In genomic region chr15:95836077-95836476, GRCm38 (mm10) we compare ENCODE assay signal across 13 mouse cellular contexts. TPM values are rescaled to one million over a fixed set of nuclear protein-coding genes. Genes with fewer than 3 reads are reported as not detected.
DNase-seq lines count a peak whose midpoint lies in the region; ATAC-seq and TF ChIP-seq lines count a peak whose summit lies in the region.
"Had no signal": no experiment of that assay in that cellular context is flagged by ENCODE, and none has a peak within 500 bp of the region (broad histone marks: within the 10 kb centered on the region; RNA-seq: fewer than 3 reads in every experiment).

No protein-coding gene starts in this region.

- DNase-seq in gastrocnemius, adult 18-20 months (ENCODE audit: low spot score): peak; percentile 61
- DNase-seq in gastrocnemius, adult 8-10 months (ENCODE audit: low spot score in 2 of 2): no peak
- peak; percentile 40 for DNase-seq in lung, embryonic 14.5 days
- DNase-seq in lung, postnatal 0 days (ENCODE audit: low spot score): no peak
- DNase-seq in embryo, embryonic 9.5 days (ENCODE audit: extremely low spot score): no peak
- DNase-seq: cerebellum, adult 2 months; kidney, adult 18-20 months; liver; lung, postnatal 36 days had no signal

- no peaks in the 10 kb centered on the region for H3K9me3 ChIP-seq in lung, embryonic 14.5 days (ENCODE audit: low read depth, low read length)
- no peaks in the 10 kb centered on the region for H3K9me3 ChIP-seq in lung, postnatal 0 days (ENCODE audit: low read length)
- no peaks in the 10 kb centered on the region for H3K9me3 ChIP-seq in heart, embryonic 14.5 days (ENCODE audit: control insufficient read depth, low read length)
- no peaks in the 10 kb centered on the region for H3K9me3 ChIP-seq in stomach, embryonic 15.5 days
- H3K9me3 ChIP-seq: forebrain, embryonic 12.5 days had no signal

- no peaks in the 10 kb centered on the region for H3K27me3 ChIP-seq in lung, embryonic 14.5 days (ENCODE audit: insufficient read depth, low read length)
- H3K27me3 ChIP-seq in lung, postnatal 0 days (replicated peaks; ENCODE audit: insufficient read depth, low read length): no peaks in the 10 kb centered on the region
- H3K27me3 ChIP-seq in heart, embryonic 14.5 days (ENCODE audit: control insufficient read depth, insufficient read depth, low read length): no peaks in the 10 kb centered on the region
- H3K27me3 ChIP-seq in stomach, embryonic 15.5 days (replicated peaks): no peaks in the 10 kb centered on the region
- H3K27me3 ChIP-seq: forebrain, embryonic 12.5 days had no signal

- WGBS in lung, embryonic 14.5 days: 58% methylated on average over 4 of the region's 4 CpGs
- 50% methylated on average over 4 of the region's 4 CpGs for WGBS in lung, postnatal 0 days
- WGBS in heart, embryonic 14.5 days: 30% methylated on average over 4 of the region's 4 CpGs
- WGBS in stomach, embryonic 15.5 days: 36% methylated on average over 4 of the region's 4 CpGs

- no peak overlapping the region for H3K4me2 ChIP-seq in lung, embryonic 14.5 days
- no peak overlapping the region for H3K4me2 ChIP-seq in lung, postnatal 0 days (replicated peaks; ENCODE audit: low read depth, low read length)
- no peak overlapping the region for H3K4me2 ChIP-seq in heart, embryonic 14.5 days (ENCODE audit: low read length)
- no peak overlapping the region for H3K4me2 ChIP-seq in stomach, embryonic 15.5 days
- H3K4me2 ChIP-seq: forebrain, embryonic 12.5 days had no signal

- ATAC-seq in lung, embryonic 14.5 days (ENCODE audit: insufficient read depth): no peak
- ATAC-seq in lung, postnatal 0 days: no peak
- no peak for ATAC-seq in heart, embryonic 14.5 days (ENCODE audit: insufficient number of reproducible peaks, insufficient read depth, low FRiP score, low read depth)
- ATAC-seq in stomach, embryonic 15.5 days (ENCODE audit: insufficient read depth, low FRiP score, low read depth): no peak
- ATAC-seq in cerebellum, adult (ENCODE audit: insufficient number of reproducible peaks, low FRiP score, low TSS enrichment): no peak

- peak overlapping the region; percentile 65; the same call in 1 of the 2 replicates for H3K27ac ChIP-seq in lung, embryonic 14.5 days (ENCODE audit: low read depth)
- no peak overlapping the region for H3K27ac ChIP-seq in lung, postnatal 0 days (ENCODE audit: low read length)
- H3K27ac ChIP-seq in heart, embryonic 14.5 days (replicated peaks in 1 of 2; ENCODE audit: control insufficient read depth in 1 of 2, insufficient read depth in 1 of 2, low read depth in 2 of 2, low read length in 2 of 2): peak overlapping the region; percentile 1 to 80
- peak overlapping the region; percentile 36 for H3K27ac ChIP-seq in stomach, embryonic 15.5 days
- H3K27ac ChIP-seq: forebrain, embryonic 12.5 days had no signal

- TF ChIP-seq EP300 in lung, postnatal 0 days (IDR thresholded peaks at IDR 0.05): no peak

- peaks cover 23% of the 10 kb centered on the region for H3K4me1 ChIP-seq in lung, embryonic 14.5 days (ENCODE audit: insufficient read depth)
- H3K4me1 ChIP-seq in lung, postnatal 0 days (ENCODE audit: insufficient read depth, low read depth, low read length): peaks cover 16% of the 10 kb centered on the region; the same call in 1 of the 2 replicates
- H3K4me1 ChIP-seq in heart, embryonic 14.5 days (ENCODE audit: control insufficient read depth in 2 of 2, insufficient read depth in 2 of 2, low read length in 2 of 2): peaks cover 23 to 41% of the 10 kb centered on the region in 2 experiments
- peaks cover 15% of the 10 kb centered on the region for H3K4me1 ChIP-seq in stomach, embryonic 15.5 days

- H3K9ac ChIP-seq in lung, embryonic 14.5 days: no peak overlapping the region
- H3K9ac ChIP-seq in lung, postnatal 0 days (replicated peaks; ENCODE audit: low read depth): no peak overlapping the region
- H3K9ac ChIP-seq in heart, embryonic 14.5 days (ENCODE audit: low read length): no peak overlapping the region
- no peak overlapping the region for H3K9ac ChIP-seq in stomach, embryonic 15.5 days
- H3K9ac ChIP-seq: forebrain, embryonic 12.5 days had no signal

- TF ChIP-seq CTCF in lung, embryonic 14.5 days (IDR thresholded peaks at IDR 0.05; ENCODE audit: low read depth): no peak
- TF ChIP-seq CTCF in lung, postnatal 0 days (IDR thresholded peaks at IDR 0.05): no peak

- no peak overlapping the region for H3K4me3 ChIP-seq in lung, embryonic 14.5 days (ENCODE audit: low read depth, low read length)
- no peak overlapping the region for H3K4me3 ChIP-seq in lung, postnatal 0 days (ENCODE audit: low read depth, low read length)
- no peak overlapping the region for H3K4me3 ChIP-seq in heart, embryonic 14.5 days (ENCODE audit: control insufficient read depth in 1 of 2, insufficient read depth in 1 of 2, low read depth in 1 of 2, low read length in 2 of 2)
- H3K4me3 ChIP-seq in stomach, embryonic 15.5 days (replicated peaks): no peak overlapping the region
- H3K4me3 ChIP-seq: forebrain, embryonic 12.5 days had no signal

- no peaks in the 10 kb centered on the region for H3K36me3 ChIP-seq in lung, embryonic 14.5 days (ENCODE audit: insufficient read depth)
- H3K36me3 ChIP-seq in lung, postnatal 0 days (ENCODE audit: insufficient read depth, low read length): no peaks in the 10 kb centered on the region
- H3K36me3 ChIP-seq in heart, embryonic 14.5 days (ENCODE audit: control insufficient read depth, insufficient read depth, low read length): no peaks in the 10 kb centered on the region
- no peaks in the 10 kb centered on the region for H3K36me3 ChIP-seq in stomach, embryonic 15.5 days
- H3K36me3 ChIP-seq: forebrain, embryonic 12.5 days had no signal

RNA-seq across cellular contexts. Expression of gene Ano6, which starts 45.4 kb away (rescaled TPM):
- 10 to 100 TPM; 37.9 to 45.8 TPM for total RNA-seq in gastrocnemius, adult 18-20 months (2021)
- total RNA-seq in gastrocnemius, adult 8-10 months (2022): 10 to 100 TPM; 35.0 to 44.7 (median 40.1) TPM
- 54.7 and 57.5 TPM in 2 replicates for polyA plus RNA-seq in lung, embryonic 14.5 days (2014; fragmentation: Nextera tagmentation; extraction: Ambion mirVana)
- 37.5 and 38.9 TPM in 2 replicates for polyA plus RNA-seq in lung, postnatal 0 days (2015; fragmentation: Nextera tagmentation; extraction: Ambion mirVana)
- 35.9 and 37.2 TPM in 2 replicates for polyA plus RNA-seq in heart, embryonic 14.5 days (2014; fragmentation: Nextera tagmentation; extraction: Ambion mirVana)
- polyA plus RNA-seq in stomach, embryonic 15.5 days (2015; fragmentation: Nextera tagmentation; extraction: Ambion mirVana): 37.8 and 43.3 TPM in 2 replicates

Comparison
In these comparisons a context has a peak if more than half of its experiments do, and no peak if none do; other contexts are left out.
1. DNase-seq: peak in gastrocnemius, adult 18-20 months (single experiment) and lung, embryonic 14.5 days (single experiment); none in gastrocnemius, adult 8-10 months (0 of 2), lung, postnatal 0 days (single experiment) and embryo, embryonic 9.5 days (single experiment).